Mouse (Mus musculus) heart, postnatal 25 days (tissue): ENCODE results near the gene Rtn1. TPM values are rescaled to one million over a fixed set of nuclear protein-coding genes. Genes with fewer than 3 reads are reported as not detected.

Experiments used
- DNase-seq: peaks from one replicate; pipeline ENCODE4 v3.0.0; 2022; ENCODE audit warnings: low spot score
- intact Hi-C: fragments of 180-260 bp; cut with DNase I; formaldehyde crosslinking; loops from one replicate; pipeline ENCODE4 v1.15.1; 2025
- total RNA-seq, 2 experiments: library from RNA; stranded (reverse); gene quantifications; 2 replicates each; pipeline ENCODE4 v1.2.3; 2021

Rtn1 gene
- total RNA-seq, 2 experiments from 2014 or later, result 3.1 to 5.3 TPM

DNA sequence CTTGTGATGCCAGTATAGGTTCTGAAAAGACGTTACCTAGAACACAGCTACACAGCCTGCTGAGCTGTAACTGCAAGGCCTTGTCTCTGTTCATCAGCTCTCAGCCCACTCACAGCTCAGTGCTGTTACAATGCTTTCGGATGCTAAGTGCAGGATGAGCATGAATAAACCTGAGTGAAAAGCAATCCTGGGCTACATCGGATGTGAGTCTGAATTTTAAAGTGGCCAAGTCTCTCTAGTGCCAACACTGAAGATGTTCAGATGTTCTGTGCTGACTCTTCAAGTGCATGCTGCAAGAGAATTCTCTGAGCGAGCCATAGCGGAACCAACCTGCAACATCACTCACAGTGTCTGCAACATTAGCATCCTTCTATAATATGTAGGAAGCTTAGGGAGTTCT lies 32.5 kb downstream of the Rtn1 start:
- no peak for DNase-seq
- intact Hi-C loops, result no loop called here

DNA sequence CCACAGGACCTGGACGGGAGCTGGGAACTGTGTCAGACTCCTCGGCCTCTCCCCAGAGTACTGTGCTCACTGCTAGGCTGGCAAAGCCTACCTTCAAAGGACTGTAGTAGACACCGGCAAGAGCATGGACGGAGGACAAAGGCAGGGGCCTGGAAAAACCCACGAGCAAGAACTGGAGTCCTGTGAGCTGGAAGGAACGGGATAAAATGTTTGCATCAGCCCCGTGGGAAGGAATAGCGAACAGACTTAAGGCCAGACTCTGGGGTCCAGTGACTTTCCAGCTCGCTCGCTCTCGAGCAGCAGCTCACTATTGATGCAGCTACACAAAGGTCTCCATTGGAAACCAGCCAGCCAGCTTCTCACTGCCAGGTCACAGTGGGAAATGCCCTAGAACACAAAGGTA lies 34.0 kb downstream of the Rtn1 start:
- intact Hi-C loops, result no loop called here
- DNase-seq, result no peak

DNA sequence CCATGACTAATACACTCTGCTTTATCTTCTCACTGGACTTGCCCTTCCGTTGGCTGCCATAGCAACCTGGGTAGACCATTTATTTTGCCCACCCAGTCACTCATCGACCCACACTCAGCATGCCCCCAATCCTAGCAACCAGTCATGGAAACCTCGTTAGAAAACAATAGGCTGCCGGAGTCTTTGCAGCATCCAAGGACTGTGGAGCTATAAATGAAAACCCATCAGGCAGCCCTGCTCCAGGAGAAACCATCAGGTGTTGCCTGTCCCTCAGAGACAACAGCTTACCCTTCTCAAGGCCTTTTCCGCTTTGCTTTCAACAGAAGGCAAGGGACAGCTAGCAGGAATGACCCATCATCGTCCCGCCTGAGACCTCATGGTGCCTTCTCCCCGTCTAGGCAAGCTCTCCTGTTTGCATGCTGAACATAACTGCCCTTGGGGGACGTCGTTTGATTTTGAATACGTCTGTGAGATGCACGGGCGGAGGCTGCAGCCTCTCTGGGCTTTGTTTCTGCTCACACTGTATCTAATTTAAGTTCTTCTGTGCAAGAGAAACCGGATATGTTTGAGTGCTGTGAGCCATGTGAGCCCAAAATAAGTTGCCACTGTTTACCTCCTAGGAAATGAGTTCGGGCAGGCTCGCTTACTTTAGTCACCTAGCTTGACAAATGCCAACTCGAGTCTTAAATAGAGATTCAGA lies 34.8 kb downstream of the Rtn1 start:
- intact Hi-C loops, result no loop called here
- no peak for DNase-seq

GRCm38 (mm10) chr12:72370081-72370480 lies 38.8 kb downstream of the Rtn1 start:
- DNase-seq, result no peak
- intact Hi-C loops, result no loop called here

GRCm38 (mm10) chr12:72366763-72367162 lies 42.1 kb downstream of the Rtn1 start:
- intact Hi-C loops, result no loop called here
- no peak for DNase-seq

DNA sequence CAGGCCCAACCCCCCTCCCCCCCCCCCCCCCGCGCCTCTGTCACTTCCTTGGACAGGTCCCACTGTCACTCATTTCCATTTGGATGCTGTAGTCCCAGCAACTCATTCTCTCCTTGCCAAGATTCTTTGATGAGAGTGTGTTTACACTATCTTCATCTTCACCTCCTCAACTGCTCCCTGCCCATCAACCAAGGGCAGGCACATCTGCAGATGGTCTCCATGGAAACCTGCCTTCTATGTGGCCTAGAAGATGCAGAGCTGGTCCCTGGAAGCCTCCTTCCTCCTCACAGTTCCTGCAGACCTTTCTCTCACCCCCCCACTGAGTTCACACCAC lies 42.8 kb downstream of the Rtn1 start:
- no peak for DNase-seq
- intact Hi-C loops, result no loop called here

GRCm38 (mm10) chr12:72365231-72366103 lies 43.4 kb downstream of the Rtn1 start:
- intact Hi-C loops, result no loop called here
- no peak for DNase-seq

DNA sequence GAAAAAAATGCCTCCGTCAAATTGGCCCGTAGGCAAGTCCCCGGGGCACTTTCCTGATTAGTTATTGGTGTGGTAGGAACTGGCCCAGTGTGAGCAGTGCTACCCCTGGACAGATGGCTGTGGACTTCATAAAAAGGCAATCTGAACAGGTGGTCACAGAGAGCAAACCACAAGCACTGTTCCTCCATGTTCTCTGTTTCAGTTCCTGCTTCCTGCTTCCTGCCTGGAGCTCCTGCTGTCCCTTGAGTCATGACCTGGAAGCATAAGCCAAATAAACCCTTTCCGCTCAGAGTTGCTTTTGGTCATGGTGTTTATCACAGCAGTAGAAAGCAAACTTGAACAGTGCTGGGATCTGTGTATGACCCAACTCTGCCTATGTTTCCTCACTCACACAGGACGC lies 44.3 kb downstream of the Rtn1 start:
- no peak for DNase-seq
- intact Hi-C loops, result no loop called here

DNA sequence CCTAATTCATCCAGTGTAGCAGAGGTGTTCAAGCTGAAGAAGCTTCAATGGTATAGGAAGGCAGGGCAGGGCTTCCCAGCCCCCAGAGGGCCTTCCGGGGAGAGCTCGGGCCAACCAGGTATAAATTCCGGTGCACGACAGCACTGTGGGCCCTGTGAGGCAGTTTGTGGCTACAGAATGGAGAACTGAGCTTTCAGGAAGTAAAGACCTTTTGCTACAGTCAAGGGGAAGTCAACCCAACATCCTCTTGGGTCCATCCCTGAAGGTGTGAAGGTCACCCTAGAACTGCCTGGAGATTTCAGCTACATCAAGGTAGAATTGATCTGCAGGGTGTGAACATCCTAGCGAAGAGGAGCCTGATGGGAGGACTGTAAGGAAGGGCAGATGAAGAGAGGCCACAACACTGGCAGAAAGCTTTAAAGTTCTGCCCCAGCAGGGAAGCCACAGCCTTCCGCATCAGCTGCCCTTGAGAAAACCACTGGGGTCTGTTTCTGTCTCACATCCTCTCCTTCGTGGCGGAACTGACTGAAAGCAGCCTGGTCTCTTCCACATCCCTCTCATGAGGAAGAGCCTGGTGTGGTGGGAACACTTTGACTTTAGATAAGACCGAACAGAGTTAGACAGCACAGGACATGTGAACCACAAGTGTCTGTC lies 47.0 kb downstream of the Rtn1 start:
- intact Hi-C loops, result no loop called here
- no peak for DNase-seq

GRCm38 (mm10) chr12:72360926-72361615 lies 47.8 kb downstream of the Rtn1 start:
- intact Hi-C loops, result no loop called here
- no peak for DNase-seq

- DNase-seq, result no peak
- intact Hi-C loops, result no loop called here
Observed at GRCm38 (mm10) chr12:72359903-72360302, 49.0 kb downstream of the Rtn1 start.

- intact Hi-C loops, result no loop called here
- no peak for DNase-seq
Observed at GRCm38 (mm10) chr12:72357667-72358420, 51.0 kb downstream of the Rtn1 start.

- intact Hi-C loops, result no loop called here
Observed at GRCm38 (mm10) chr12:72354241-72354640, 54.6 kb downstream of the Rtn1 start.

DNA sequence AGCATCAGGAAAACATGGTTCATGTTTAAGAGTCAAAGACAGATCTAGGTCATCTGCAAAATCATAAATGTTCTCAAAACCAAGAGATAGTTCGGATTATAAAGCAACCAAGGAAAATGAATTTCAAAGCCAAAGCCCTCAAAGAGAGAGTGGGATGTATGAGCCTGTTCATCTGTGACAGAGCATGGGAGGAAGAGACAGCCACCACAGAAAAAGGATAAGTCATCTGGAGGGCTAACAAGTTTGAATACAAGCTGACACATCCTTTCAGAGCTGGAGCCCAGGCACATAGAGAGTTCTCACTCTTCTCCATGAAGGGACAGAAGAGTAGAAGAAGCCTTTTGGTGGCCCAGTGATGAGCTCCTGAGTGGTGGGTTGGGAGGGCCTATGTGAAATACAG lies 55.3 kb downstream of the Rtn1 start:
- intact Hi-C loops, result no loop called here
- DNase-seq, result no peak

More at GRCm38 (mm10) chr12:72354241-72354640, 54.6 kb downstream of the Rtn1 start:
- no peak for DNase-seq

- DNase-seq, result no peak
- intact Hi-C loops, result no loop called here
Observed at GRCm38 (mm10) chr12:72348508-72348907, 60.3 kb downstream of the Rtn1 start.

DNA sequence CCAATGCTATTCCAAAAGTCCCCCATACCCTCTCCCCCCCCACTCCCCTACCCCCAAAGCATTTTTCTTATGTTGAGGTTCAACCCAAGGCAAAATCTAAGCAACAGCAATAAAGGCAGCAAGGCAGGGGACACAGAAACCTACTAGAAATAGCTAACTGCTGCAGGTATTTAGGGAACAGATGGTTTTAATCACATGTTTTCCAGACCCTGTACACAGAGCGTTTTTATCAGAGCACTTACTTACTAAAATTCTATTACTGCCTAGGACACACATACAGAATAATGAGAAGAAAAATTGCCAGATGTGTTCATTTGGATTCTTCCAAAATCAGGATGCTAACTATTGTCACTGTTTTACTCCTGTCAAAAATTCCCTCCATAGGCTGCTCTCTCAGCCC lies 61.7 kb downstream of the Rtn1 start:
- intact Hi-C loops, result no loop called here
- DNase-seq, result no peak

- intact Hi-C loops, result no loop called here
Observed at GRCm38 (mm10) chr12:72343639-72344038, 65.2 kb downstream of the Rtn1 start.

DNA sequence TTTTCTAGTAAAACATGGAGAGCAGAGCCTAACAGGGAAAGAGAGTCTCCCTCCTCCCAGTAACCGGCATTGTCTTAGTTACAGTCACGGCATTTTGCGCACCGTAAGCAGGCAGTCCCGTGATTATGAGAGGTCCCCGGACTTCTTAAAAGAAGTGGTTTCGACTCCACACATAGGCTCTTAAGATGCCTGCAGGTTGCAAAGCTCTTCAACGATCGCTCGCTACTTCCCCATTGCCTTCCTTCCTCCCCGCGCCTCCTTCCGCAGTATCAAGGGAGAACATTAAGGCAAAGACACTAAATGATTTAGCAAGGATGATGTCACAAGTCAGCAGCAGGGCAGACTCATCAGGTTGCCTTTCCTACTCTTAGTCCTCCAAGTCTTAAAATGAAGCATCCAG lies 72.8 kb downstream of the Rtn1 start:
- no peak for DNase-seq
- intact Hi-C loops, result no loop called here

More at GRCm38 (mm10) chr12:72343639-72344038, 65.2 kb downstream of the Rtn1 start:
- no peak for DNase-seq

DNA sequence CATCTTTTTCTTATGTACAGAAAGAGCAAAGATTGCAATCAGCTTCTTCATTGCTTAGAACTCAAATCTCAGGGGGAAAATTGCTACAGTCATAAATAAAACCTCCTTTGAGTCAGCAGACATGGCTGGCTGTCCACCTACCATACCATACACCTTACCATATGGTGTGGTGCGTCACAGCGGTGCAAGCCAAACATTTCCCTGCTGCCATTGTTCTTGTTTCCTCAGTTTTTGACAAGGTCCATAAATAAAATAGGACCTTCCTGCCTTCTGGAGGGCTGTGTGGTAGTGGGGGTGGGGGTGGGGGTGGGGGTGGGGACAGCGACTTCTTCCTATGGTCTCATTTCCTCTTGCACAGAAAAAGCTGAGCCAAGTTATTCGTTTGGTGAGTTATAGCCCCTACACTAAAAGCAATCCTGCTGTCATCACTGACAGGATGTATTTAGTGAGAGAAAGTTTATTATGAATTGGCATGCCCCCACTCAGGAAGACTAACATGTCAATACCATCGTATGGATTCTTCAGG lies 76.3 kb downstream of the Rtn1 start:
- intact Hi-C loops, result no loop called here
- no peak for DNase-seq
